Mouse (Mus musculus) gastrocnemius, adult 18-20 months (tissue): Measurements from ENCODE around the gene Ptpn6. TPM values are rescaled to one million over a fixed set of nuclear protein-coding genes. Genes with fewer than 3 reads are reported as not detected.
A peak's percentile ranks its signal among the peaks of the same experiment; 100 is the strongest.

Experiments
- DNase-seq: peaks from one replicate; pipeline ENCODE4 v3.0.0; 2021; ENCODE audit warnings: low spot score
- total RNA-seq, 2 experiments: library from RNA; stranded (reverse); gene quantifications; 2 replicates each; pipeline ENCODE4 v1.2.3; 2021

The Ptpn6 gene
- total RNA-seq, 2 experiments from 2014 or later, result 0.90 to 1.1 TPM

GRCm38 (mm10) chr6:124755831-124756595 lies 17.5 kb upstream of the Ptpn6 start, which contains the start of the genes Gm45234 and Atn1:
Gene Gm45234, minus strand, starts transcription at chr6:124756021.
Gene Atn1, minus strand, starts transcription at chr6:124756524.
- DNase-seq, result peak; percentile 65

DNA sequence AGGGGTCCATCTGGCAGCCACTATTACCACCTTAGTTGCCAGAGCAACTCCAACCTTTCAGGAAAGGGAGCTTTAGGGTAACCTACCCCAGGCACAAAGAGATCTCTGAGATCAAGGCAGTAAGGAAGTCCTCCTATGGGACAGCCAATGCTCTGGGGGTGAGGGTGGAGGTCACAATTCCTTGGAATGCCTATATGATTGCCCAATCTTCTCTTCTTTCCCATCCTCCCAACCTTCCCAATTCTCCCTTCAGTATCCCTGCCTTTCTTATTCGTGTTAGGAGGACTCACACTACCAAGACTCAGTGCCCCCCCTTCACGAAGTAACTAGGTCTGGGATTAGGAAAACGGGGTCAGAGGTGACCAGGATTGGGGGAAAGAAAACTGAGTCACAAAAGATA lies 16.8 kb upstream of the Ptpn6 start:
- DNase-seq, result no peak

- DNase-seq, result no peak
Measured at GRCm38 (mm10) chr6:124753861-124754260, 15.3 kb upstream of the Ptpn6 start.

GRCm38 (mm10) chr6:124750405-124750804 lies 11.9 kb upstream of the Ptpn6 start:
- no peak for DNase-seq

DNA sequence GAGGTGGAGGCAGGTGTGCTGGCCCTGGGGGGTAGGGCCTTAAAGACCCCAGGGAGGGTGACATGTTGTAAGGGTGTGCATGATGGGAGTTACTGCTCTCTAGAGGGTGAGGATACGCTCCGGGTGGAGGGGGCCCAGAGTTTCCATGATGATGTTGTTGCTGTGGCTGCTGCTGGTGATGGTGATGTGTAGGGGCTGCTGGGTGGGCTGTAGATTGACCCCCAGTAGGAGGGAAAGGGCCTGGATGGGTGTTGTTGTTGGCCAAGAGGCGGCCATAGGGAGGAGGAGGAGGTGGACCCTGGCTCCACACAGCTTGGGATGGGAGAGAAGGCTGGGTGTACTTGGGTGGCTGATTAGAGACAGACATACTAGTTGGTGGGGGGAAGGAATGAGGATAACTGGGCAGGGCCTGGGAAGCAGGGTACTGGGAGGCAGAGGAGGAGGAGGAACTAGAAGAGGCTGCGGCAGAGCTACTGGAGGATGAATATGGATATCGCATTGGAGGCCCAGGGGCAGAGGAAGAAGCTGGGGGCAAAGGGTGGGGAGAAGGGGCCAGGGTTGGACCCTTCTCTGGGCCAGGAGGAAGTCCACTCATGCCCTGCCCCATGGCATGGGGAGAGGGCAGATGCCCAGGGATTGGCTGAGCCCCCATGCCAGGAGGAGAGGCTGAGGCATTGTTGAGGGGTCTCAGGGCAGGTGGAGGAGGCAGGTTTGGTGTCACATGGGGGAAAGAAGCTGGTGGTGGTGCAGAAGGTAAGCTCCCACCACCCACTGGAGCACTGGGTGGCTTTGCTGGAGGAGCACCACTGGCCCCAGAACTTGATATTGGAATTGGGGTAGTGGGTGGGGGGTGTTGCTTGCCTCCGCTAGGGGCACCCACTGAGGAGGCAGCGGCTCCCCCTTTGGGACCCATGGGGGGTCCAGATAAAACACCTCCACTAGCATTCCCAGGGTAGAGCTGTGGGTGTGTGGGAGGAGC lies 8.4 kb upstream of the Ptpn6 start:
- no peak for DNase-seq

DNA sequence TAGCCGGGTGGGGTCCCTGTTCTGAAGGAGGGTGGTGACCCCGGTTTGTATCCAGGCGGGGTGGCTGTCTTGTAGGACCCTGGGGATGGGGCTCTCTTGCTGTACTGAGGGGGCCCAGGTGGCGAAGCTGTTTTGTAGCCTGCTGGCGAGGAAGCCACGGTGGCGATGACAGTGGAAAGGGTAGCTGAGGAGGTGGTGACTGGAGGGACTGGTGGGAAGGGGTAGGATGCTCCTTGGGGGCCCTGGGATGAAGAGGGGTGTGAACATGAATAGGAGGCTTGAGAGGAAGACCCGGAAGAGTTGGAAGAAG lies 7.7 kb upstream of the Ptpn6 start:
- DNase-seq, result no peak

DNA sequence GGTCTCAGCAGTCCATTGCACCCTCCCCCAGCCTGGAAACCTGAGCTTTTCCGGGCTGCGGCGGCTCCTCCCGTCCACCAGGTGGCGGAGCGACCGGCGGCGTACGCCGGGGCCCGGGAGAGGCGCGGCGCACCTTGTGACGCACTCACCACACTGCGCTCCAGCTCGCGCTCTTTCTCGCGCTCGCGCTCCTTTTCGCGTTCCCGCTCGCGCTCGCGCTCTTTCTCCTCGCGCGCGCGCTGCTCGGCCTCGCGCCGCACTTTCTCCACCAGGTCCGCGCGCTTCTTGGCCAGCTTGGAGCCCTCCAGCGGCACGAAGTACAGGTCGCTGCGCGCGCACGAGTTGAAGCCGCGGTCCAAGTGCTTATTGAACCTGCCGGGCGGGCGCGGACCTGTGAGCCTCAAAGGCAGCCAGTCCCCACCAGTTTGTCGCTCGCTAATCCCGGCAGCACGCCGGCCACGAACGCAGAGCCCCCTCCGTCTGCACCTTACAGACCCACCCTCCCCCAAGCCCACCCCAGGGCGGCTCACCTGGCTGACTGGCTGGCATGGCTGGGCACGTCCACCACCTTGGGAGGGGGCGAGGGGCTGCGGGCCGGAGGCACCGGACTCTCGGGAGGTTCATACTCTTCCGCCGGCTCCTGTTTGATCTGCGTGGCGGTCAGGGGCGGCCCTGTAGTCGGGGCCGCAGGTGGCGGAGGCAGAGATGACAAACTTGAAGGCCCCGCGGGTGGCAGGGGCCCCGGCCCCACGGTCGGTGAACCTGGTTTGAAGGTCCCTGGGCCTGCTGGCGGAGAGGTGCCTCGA lies 7.2 kb upstream of the Ptpn6 start:
- DNase-seq, result peak; percentile 93

DNA sequence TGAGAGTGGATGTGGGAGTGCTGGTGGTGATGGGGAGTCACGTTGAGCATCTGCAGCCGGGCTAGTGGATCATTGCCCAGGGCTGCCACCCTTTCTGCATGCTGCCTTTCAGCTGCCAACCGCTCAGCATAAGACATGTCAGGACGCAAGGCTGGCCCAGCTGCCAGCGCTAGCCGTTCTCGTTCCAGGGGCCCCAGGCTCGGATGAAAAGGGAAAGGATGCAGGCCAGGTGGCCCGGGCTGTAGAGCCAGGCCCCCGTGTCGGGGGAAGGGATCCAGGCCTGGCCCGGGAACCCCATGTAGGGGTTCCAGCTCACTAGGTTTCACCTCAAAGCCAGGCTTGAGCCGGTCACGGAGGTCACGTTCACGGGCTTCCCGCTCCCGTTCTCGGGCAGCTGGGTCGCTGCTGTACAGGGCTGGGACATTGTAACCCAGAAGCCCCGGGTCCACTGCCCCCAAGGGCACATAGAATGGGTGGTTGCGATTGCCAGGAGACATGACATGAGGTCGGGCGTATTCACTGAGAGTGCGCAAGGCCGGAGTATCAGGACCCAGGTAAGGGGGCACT lies 6.3 kb upstream of the Ptpn6 start:
- no peak for DNase-seq

DNA sequence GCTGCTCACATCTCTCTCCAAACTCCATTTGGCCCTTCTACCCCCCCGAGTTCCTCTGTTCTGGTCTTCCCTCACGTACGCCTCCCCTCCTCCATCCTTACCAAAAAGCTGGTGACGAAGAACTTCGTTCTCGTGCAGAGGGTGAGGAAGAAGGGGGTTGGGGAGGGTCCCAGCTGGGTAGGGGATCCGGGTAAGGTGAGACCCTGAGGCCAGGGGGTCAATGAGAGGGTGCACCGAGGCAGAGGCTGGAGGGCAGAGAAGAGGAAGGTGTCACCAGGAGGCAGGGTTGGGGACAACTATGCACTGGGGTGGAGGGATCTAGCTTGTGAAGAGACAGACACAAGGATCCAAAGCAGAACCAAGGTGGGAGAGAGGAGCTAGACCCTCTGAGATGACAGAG lies 5.1 kb upstream of the Ptpn6 start:
- DNase-seq, result no peak

DNA sequence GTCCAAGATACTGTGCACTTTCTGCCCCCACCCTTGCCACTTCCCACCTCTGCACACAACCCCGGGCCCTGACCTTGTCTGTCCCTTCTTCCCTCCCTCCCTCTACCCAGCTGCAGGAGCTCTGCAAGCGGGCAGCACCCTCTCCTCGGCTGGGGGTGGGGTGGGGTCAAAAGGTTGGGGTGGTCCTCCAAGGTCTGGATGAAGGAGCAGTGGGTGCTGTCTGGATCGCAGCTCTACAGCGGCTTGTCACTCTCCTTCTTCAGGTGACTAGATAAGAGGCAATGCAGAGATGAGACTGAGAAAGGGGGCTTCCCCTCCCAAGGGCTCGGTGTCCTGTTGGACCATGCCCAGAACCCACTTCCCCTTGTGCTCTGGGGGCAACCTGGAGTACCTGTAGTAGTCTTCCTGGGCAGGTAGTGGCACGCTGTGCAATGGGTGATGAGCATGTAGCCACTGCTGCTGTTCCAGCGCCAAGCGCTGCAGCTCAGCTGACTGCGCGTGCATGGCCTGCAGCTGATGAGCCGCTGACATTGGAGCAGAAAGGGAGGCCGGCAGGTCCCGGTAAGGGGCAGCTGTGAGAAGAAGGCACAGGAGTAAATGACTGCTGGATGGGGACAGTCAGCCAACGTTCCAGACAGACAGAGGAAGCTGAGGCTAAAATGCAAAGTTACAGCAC lies 4.5 kb upstream of the Ptpn6 start:
- no peak for DNase-seq

DNA sequence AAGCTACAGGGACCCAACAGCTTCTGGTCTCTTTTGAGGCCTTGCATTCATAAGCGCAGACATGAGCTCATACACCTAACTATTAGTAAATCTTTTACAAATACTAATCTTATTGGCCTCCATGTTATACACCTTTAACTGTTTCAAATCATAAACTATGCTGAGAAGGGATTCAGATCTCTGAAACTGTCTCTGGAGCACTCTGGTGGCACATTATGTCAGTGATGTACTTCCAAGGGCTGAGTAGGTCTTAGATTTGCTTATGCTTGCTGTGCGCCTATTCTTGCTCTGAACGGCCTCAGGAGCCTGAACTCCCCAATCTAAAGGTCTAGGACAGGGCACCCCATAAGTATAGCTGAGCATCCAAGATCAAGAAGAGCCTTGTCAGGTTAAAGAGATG lies 3.3 kb upstream of the Ptpn6 start:
- no peak for DNase-seq

DNA sequence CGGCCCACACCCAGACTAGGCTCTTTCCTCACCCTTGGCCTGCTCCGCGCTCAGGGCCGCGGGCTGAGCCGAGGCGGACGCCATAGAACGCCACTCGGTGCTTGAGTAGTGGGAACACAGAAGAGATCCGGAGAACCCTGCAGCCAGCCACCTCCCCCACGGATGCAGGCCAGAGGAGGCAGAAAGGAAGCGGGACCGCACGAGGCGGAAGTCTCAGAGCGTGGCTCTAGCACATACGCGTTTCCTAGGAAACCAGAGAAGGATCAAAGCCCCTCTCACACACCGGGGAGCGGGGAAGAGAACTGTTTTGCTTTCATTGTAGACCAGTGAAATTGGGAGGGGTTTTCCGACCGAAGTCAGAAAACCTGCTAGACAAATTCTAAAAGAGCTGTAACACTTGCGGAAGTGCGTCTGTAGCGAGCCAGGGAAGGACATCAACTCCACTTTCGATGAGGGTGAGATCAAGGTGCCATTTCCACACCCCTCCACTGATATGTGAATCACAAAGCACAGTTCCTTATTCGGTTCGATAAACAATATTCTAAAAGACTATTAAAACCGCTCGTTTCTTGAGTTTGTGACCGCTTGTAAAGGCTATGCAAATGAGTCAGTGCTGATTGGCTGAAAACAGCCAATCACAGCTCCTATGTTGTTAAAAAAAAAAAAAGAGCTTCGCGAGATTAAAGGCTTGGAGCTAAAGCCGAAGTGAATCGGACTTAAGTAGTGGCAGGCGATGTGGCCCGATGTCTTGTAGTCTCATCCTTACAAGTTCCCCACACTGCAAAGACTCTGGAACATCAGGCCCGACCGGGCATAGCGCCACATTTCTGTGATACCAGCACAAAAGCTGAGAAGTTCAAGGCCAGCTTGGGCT lies 2.6 kb upstream of the Ptpn6 start, which contains the start of gene Grcc10:
TSS of gene Grcc10 (minus strand) at position 487 of the 874 bp plus-strand sequence.
- peak; percentile 84 for DNase-seq

- peak; percentile 50 for DNase-seq
Measured at GRCm38 (mm10) chr6:124740211-124740887, 1.8 kb upstream of the Ptpn6 start.

GRCm38 (mm10) chr6:124739231-124739796 lies 800 bp upstream of the Ptpn6 start:
- DNase-seq, result no peak

GRCm38 (mm10) chr6:124737040-124737439 lies 1.5 kb downstream of the Ptpn6 start:
- DNase-seq, result no peak

- DNase-seq, result no peak
Measured at GRCm38 (mm10) chr6:124734417-124734816, 4.1 kb downstream of the Ptpn6 start.

- no peak for DNase-seq
Measured at GRCm38 (mm10) chr6:124732476-124733370, 5.8 kb downstream of the Ptpn6 start.

DNA sequence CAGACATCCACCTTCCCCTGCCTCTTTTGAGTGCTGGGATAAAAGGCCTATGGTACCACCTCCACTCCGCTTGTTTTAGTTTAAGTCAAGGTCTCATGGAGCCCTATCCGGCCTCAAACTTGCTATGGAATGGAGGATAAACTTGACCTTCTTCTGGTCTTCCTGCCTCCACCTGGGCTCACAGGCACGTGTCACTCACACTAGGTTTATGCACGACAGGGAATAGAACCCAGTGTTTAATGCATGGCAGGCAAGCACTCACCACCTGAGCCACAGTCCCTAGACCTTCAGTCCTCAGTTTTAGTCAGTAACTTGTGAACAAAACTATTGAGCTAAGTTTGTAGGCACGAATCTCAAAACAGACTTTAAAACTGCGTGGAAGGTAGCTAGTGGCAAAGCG lies 7.5 kb downstream of the Ptpn6 start:
- DNase-seq, result no peak
